Mouse (Mus musculus) CH12.LX (cell line): ENCODE results near the gene Mmrn2. TPM values are rescaled to one million over a fixed set of nuclear protein-coding genes. Genes with fewer than 3 reads are reported as not detected.

Source experiments
- DNase-seq: peaks from one replicate; pipeline ENCODE4 v3.0.0-alpha.2; 2013; ENCODE audit errors: extremely low read depth
- H3K27ac ChIP-seq: 2 replicates; pipeline ENCODE4 v1.5.1; 2012; ENCODE audit warnings: low read depth, mild to moderate bottlenecking, control low read depth, moderate library complexity; ENCODE audit not compliant: insufficient read depth
- H3K27me3 ChIP-seq: replicated peaks from 2 replicates; pipeline ENCODE3; 2012; ENCODE audit warnings: inconsistent platforms
- H3K36me3 ChIP-seq, 2 experiments: replicated peaks in 1 of 2; 2 replicates each; pipeline versions ENCODE3 to v1.6.1; 2012; ENCODE audit warnings: inconsistent platforms in 1 of 2, low read length in 1 of 2, mild to moderate bottlenecking in 1 of 2, mixed read lengths in 1 of 2, moderate library complexity in 1 of 2; ENCODE audit not compliant: control insufficient read depth in 1 of 2, insufficient read depth in 1 of 2
- H3K4me1 ChIP-seq, 2 experiments: 2 replicates each; pipeline ENCODE4 v1.6.1; 2012; ENCODE audit warnings: inconsistent platforms in 1 of 2, moderate library complexity in 1 of 2; ENCODE audit not compliant: insufficient read depth in 2 of 2, control insufficient read depth in 1 of 2
- H3K4me2 ChIP-seq: 2 replicates; pipeline ENCODE4 v1.6.1; 2012; ENCODE audit warnings: low read depth, mild to moderate bottlenecking, control low read depth; ENCODE audit not compliant: poor library complexity, insufficient read depth, severe bottlenecking
- H3K4me3 ChIP-seq, 3 experiments: fragments of 150-350 bp in 1 of 3; sonication (generic) in 1 of 3; replicated peaks in 1 of 3; 2 replicates each; pipeline versions ENCODE3 to v1.5.1; 2011 to 2012; ENCODE audit warnings: low read depth in 2 of 3, low read length in 2 of 3, mild to moderate bottlenecking in 2 of 3, moderate library complexity in 2 of 3, control low read depth in 1 of 3, improper control_type of control experiment in 1 of 3, inconsistent platforms in 1 of 3, mixed read lengths in 1 of 3; ENCODE audit not compliant: poor library complexity in 1 of 3
- H3K79me2 ChIP-seq: replicated peaks from 2 replicates; pipeline ENCODE4 v1.6.1; 2012; ENCODE audit warnings: mild to moderate bottlenecking, moderate library complexity; ENCODE audit not compliant: control insufficient read depth, poor library complexity, insufficient read depth, severe bottlenecking; ENCODE audit errors: extremely low read depth
- H3K9ac ChIP-seq: 2 replicates; pipeline ENCODE4 v1.6.1; 2012; ENCODE audit warnings: low read depth, mild to moderate bottlenecking, control low read depth, moderate library complexity; ENCODE audit not compliant: insufficient read depth
- H3K9me3 ChIP-seq: replicated peaks from 2 replicates; pipeline ENCODE3; 2012; ENCODE audit warnings: low read length, inconsistent platforms, mixed read lengths
- CHD2 ChIP-seq: IDR thresholded peaks from 2 replicates; pipeline ENCODE4 v1.6.1; 2011; ENCODE audit warnings: low read length, improper control_type of control experiment
- EP300 ChIP-seq: IDR thresholded peaks from 2 replicates; pipeline ENCODE4 v1.6.1; 2011; ENCODE audit warnings: low read length, improper control_type of control experiment
- ETS1 ChIP-seq: conservative IDR thresholded peaks from 2 replicates; pipeline ENCODE4 v1.6.1; 2012; ENCODE audit warnings: low read depth, mild to moderate bottlenecking, inconsistent platforms, low read length, improper control_type of control experiment, moderate library complexity
- GABPA ChIP-seq: IDR thresholded peaks from 2 replicates; pipeline ENCODE4 v1.6.1; 2012; ENCODE audit warnings: low read depth, low read length, improper control_type of control experiment, inconsistent platforms; ENCODE audit not compliant: insufficient replicate concordance
- HCFC1 ChIP-seq: IDR thresholded peaks from 2 replicates; pipeline ENCODE4 v1.6.1; 2012; ENCODE audit warnings: low read depth, mild to moderate bottlenecking, inconsistent platforms, low read length, improper control_type of control experiment
- IRF4 ChIP-seq: IDR thresholded peaks from 2 replicates; pipeline ENCODE4 v1.6.1; 2014; ENCODE audit warnings: low read depth, mild to moderate bottlenecking, inconsistent platforms, low read length, improper control_type of control experiment
- JUN ChIP-seq: IDR thresholded peaks from 2 replicates; pipeline ENCODE4 v1.6.1; 2011; ENCODE audit warnings: low read depth, mild to moderate bottlenecking, low read length, improper control_type of control experiment, moderate library complexity; ENCODE audit not compliant: insufficient read depth
- KAT2A ChIP-seq: IDR thresholded peaks from 2 replicates; pipeline ENCODE4 v1.6.1; 2012; ENCODE audit warnings: low read length, improper control_type of control experiment, inconsistent platforms; ENCODE audit not compliant: insufficient replicate concordance
- MAFK ChIP-seq: IDR thresholded peaks from 2 replicates; pipeline ENCODE4 v1.6.1; 2011; ENCODE audit warnings: low read length, improper control_type of control experiment; ENCODE audit not compliant: insufficient replicate concordance
- MEF2A ChIP-seq: IDR thresholded peaks from 2 replicates; pipeline ENCODE4 v1.6.1; 2014; ENCODE audit warnings: low read depth, mild to moderate bottlenecking, inconsistent platforms, low read length, improper control_type of control experiment, borderline replicate concordance
- PAX5 ChIP-seq: IDR thresholded peaks from 2 replicates; pipeline ENCODE4 v1.6.1; 2012; ENCODE audit warnings: low read length, inconsistent platforms, mixed read lengths
- POLR2A ChIP-seq: IDR thresholded peaks from 2 replicates; pipeline ENCODE4 v1.6.1; 2011; ENCODE audit warnings: low read depth, mild to moderate bottlenecking, improper control_type of control experiment, low read length
- POLR2AphosphoS2 ChIP-seq: IDR thresholded peaks from 2 replicates; pipeline ENCODE4 v1.6.1; 2011; ENCODE audit warnings: low read depth, low read length, improper control_type of control experiment
- RCOR1 ChIP-seq: conservative IDR thresholded peaks from 2 replicates; pipeline ENCODE4 v1.6.1; 2012; ENCODE audit warnings: low read depth, mild to moderate bottlenecking, inconsistent platforms, low read length, improper control_type of control experiment
- SIN3A ChIP-seq: IDR thresholded peaks from 2 replicates; pipeline ENCODE4 v1.6.1; 2012; ENCODE audit warnings: low read length, improper control_type of control experiment, inconsistent platforms
- SMC3 ChIP-seq: IDR thresholded peaks from 2 replicates; pipeline ENCODE4 v1.6.1; 2011; ENCODE audit warnings: low read depth, low read length, improper control_type of control experiment
- TCF12 ChIP-seq: IDR thresholded peaks from 2 replicates; pipeline ENCODE4 v1.6.1; 2014; ENCODE audit warnings: low read depth, mild to moderate bottlenecking, inconsistent platforms, low read length, improper control_type of control experiment
- UBTF ChIP-seq: IDR thresholded peaks from 2 replicates; pipeline ENCODE4 v1.6.1; 2012; ENCODE audit warnings: low read depth, mild to moderate bottlenecking, inconsistent platforms, low read length, improper control_type of control experiment, moderate library complexity
- USF1 ChIP-seq: IDR thresholded peaks from 2 replicates; pipeline ENCODE4 v1.6.1; 2014; ENCODE audit warnings: low read depth, mild to moderate bottlenecking, inconsistent platforms, low read length, improper control_type of control experiment
- ZKSCAN1 ChIP-seq: IDR thresholded peaks from 2 replicates; pipeline ENCODE4 v1.6.1; 2012; ENCODE audit warnings: low read depth, inconsistent platforms, low read length, improper control_type of control experiment, borderline replicate concordance
- ZMIZ1 ChIP-seq: IDR thresholded peaks from 2 replicates; pipeline ENCODE4 v1.6.1; 2012; ENCODE audit warnings: low read depth, mild to moderate bottlenecking, inconsistent platforms, low read length, improper control_type of control experiment
- ZNF384 ChIP-seq: IDR thresholded peaks from 2 replicates; pipeline ENCODE4 v1.6.1; 2012; ENCODE audit warnings: low read depth, low read length, improper control_type of control experiment, inconsistent platforms
- dilution Hi-C: fragments of 300-500 bp; cut with MboI; formaldehyde crosslinking; loops from 2 replicates; pipeline ENCODE4 v1.14.3; 2020; ENCODE audit warnings: low sequenced_read_pairs; ENCODE audit not compliant: extremely low pct_unique_long_range_greater_than_20kb, extremely low pct_ligation_motif_present
- in situ Hi-C: fragments of 300-500 bp; cut with MboI; formaldehyde crosslinking; loops from 3 replicates; pipeline ENCODE4 v1.14.3; 2019; ENCODE audit warnings: low sequenced_read_pairs, low pct_ligation_motif_present, low pct_unique_long_range_greater_than_20kb, mixed read lengths
- polyA plus RNA-seq: library from polyadenylated mRNA; unstranded; fragments of >175 nt; gene quantifications from 2 replicates; pipeline ENCODE4 v1.2.1, GENCODE M21; 2012; ENCODE audit warnings: low read depth; ENCODE audit not compliant: insufficient read length
- total RNA-seq, 2 experiments: library from RNA; depleted of rRNA; stranded (reverse); fragments of 300-350 nt in 1 of 2; fragments of >200 nt in 1 of 2; gene quantifications; 2 replicates each; pipeline ENCODE4 v1.2.3; 2012 to 2014

The Mmrn2 gene
- total and polyA plus RNA-seq, 3 experiments: 0.06 TPM; not detected in 2

DNA sequence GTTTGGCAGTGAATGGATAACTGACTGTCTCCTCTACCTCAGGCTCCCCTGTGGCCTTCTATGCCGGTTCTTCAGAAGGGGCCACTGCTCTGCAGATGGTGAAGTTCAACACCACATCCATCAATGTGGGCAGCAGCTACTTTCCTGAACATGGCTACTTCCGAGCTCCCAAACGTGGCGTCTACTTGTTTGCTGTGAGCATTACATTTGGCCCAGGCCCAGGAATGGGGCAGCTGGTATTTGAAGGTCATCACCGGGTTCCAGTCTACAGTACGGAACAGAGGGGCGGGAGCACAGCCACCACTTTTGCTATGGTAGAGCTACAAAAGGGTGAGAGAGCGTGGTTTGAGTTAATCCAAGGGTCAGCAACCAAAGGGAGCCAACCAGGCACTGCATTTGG, 27.6 kb downstream of the Mmrn2 start:
- in situ Hi-C loops (no loop called here), dilution Hi-C loops (no loop called here)
- Histone ChIP-seq H3K4me3 (no peak overlapping the region), H3K9ac (no peak overlapping the region), H3K27me3 (no peaks in the 10 kb centered on the region), H3K36me3 (peaks cover 1 to 47% of the 10 kb centered on the region in 2 experiments), H3K9me3 (no peaks in the 10 kb centered on the region), H3K4me2 (no peak overlapping the region), H3K79me2 (no peaks in the 10 kb centered on the region), H3K4me1 (peaks cover 5 to 13% of the 10 kb centered on the region in 2 experiments; a peak in 3 of 4 replicates), H3K27ac (no peak overlapping the region)
- no peak for DNase-seq
- no peak for TF ChIP-seq CHD2
- TF ChIP-seq SMC3: no peak
- no peak for TF ChIP-seq ZKSCAN1
- TF ChIP-seq PAX5: no peak
- TF ChIP-seq SIN3A: no peak
- no peak for TF ChIP-seq RCOR1
- no peak for TF ChIP-seq EP300
- TF ChIP-seq POLR2A: no peak
- TF ChIP-seq MEF2A: no peak
- no peak for TF ChIP-seq GABPA
- TF ChIP-seq MAFK: no peak
- TF ChIP-seq ZMIZ1: no peak
- no peak for TF ChIP-seq IRF4
- TF ChIP-seq KAT2A: no peak
- no peak for TF ChIP-seq JUN
- no peak for TF ChIP-seq TCF12
- TF ChIP-seq USF1: no peak
- TF ChIP-seq POLR2AphosphoS2: no peak
- no peak for TF ChIP-seq ETS1
- no peak for TF ChIP-seq HCFC1

DNA sequence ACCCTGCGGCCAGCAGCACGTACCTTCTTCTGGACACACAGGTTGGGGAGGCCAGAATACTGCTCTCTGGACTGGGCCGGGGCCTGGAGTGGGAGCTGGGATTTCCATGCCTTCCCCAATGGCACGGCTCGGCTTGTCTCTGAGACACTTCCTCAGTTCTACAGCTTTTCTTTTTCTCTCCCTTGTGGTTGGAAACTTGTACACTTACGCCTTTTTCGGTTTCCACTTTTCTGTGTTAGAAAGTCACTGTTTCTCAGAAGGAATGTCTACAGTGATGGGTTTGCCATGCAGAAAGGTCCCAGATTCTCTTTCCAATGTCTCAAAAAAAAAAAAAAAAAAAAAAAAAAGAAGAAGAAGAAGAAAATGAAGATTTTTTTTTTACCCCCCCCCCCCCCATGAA, 28.2 kb downstream of the Mmrn2 start:
- in situ Hi-C loops (no loop called here), dilution Hi-C loops (no loop called here)
- DNase-seq: no peak
- no peaks in the 10 kb centered on the region for H3K27me3 ChIP-seq
- no peak overlapping the region for H3K4me3 ChIP-seq
- no peaks in the 10 kb centered on the region for H3K79me2 ChIP-seq
- H3K9me3 ChIP-seq: no peaks in the 10 kb centered on the region
- TF ChIP-seq IRF4 (peak; percentile 70), ZNF384 (peak; percentile 82), EP300 (peak; percentile 76), MAFK (0 out of 2 replicates have a peak, but pooled peaks have one; percentile 47), UBTF (no peak)
- H3K4me2 ChIP-seq: no peak overlapping the region
- H3K27ac ChIP-seq: no peak overlapping the region
- peaks cover 5 to 13% of the 10 kb centered on the region in 2 experiments; a peak in 3 of 4 replicates for H3K4me1 ChIP-seq
- peaks cover 3 to 49% of the 10 kb centered on the region in 2 experiments for H3K36me3 ChIP-seq
- no peak overlapping the region for H3K9ac ChIP-seq
